Mouse (Mus musculus) heart, adult 2 months (tissue): ENCODE measurements around the gene Zfp689. TPM values are rescaled to one million over a fixed set of nuclear protein-coding genes. Genes with fewer than 3 reads are reported as not detected.
"Not testable (repeated sequence)": the region's sequence is repeated elsewhere in the genome, so short reads cannot be mapped to it uniquely, and the experiment has no call there.

Source experiments
- DNase-seq, 2 experiments: peaks; one replicate each; pipeline ENCODE4 v3.0.0; 2021
- H3K27ac ChIP-seq: fragments of 200-600 bp; 2 replicates; pipeline ENCODE4 v1.8.1; 2022
- H3K27me3 ChIP-seq: fragments of 200-500 bp; 2 replicates; pipeline ENCODE4 v1.6.1; 2012; ENCODE audit warnings: mild to moderate bottlenecking, low read length, inconsistent platforms, mixed read lengths; ENCODE audit not compliant: control insufficient read depth, insufficient read depth
- H3K36me3 ChIP-seq: fragments of 200-500 bp; 2 replicates; pipeline ENCODE4 v1.6.1; 2012; ENCODE audit warnings: low read length, inconsistent platforms; ENCODE audit not compliant: control insufficient read depth, insufficient read depth
- H3K4me1 ChIP-seq: fragments of 200-500 bp; 2 replicates; pipeline ENCODE4 v1.6.1; 2011; ENCODE audit warnings: low read length; ENCODE audit not compliant: control insufficient read depth, insufficient read depth
- H3K4me3 ChIP-seq: fragments of 200-600 bp; 2 replicates; pipeline ENCODE4 v1.8.1; 2022
- H3K79me2 ChIP-seq: fragments of 200-500 bp; replicated peaks from 2 replicates; pipeline ENCODE4 v1.6.1; 2012; ENCODE audit warnings: mild to moderate bottlenecking, inconsistent platforms, low read length, moderate library complexity, mixed read lengths; ENCODE audit not compliant: control insufficient read depth, insufficient read depth
- H3K9ac ChIP-seq: fragments of 200-500 bp; 2 replicates; pipeline ENCODE4 v1.6.1; 2012; ENCODE audit warnings: low read depth, mild to moderate bottlenecking, control low read depth, inconsistent platforms, low read length, mixed read lengths
- CTCF ChIP-seq: fragments of 200-600 bp; IDR thresholded peaks from 2 replicates; pipeline ENCODE4 v1.8.1; 2022; ENCODE audit warnings: antibody characterized with exemption, mild to moderate bottlenecking, moderate library complexity
- EP300 ChIP-seq: fragments of 200-500 bp; IDR thresholded peaks from 2 replicates; pipeline ENCODE4 v1.6.1; 2011; ENCODE audit warnings: low read depth, low read length, control low read depth; ENCODE audit not compliant: insufficient read depth
- POLR2A ChIP-seq: fragments of 200-500 bp; IDR thresholded peaks from 2 replicates; pipeline ENCODE4 v1.6.1; 2011; ENCODE audit warnings: mild to moderate bottlenecking, low read depth, low read length, control low read depth; ENCODE audit not compliant: insufficient read depth
- WGBS: fragments of 180-500 bp; shearing (Covaris S2); methylation state at CpG from one replicate; pipeline ENCODE4 v1.1.7; 2018; 5-methylcytosine and 5-hydroxymethylcytosine counted together
- intact Hi-C: fragments of 180-260 bp; cut with DNase I; formaldehyde crosslinking; loops from one replicate; pipeline ENCODE4 v1.15.1; 2025
- polyA plus RNA-seq: library from polyadenylated mRNA; depleted of rRNA; stranded (reverse); fragments of >200 nt; gene quantifications from 2 replicates; pipeline ENCODE4 v1.2.3, GENCODE M21; 2012
- total RNA-seq, 2 experiments: library from RNA; stranded (reverse); gene quantifications; 2 replicates each; pipeline ENCODE4 v1.2.3; 2021

The Zfp689 gene
- total and polyA plus RNA-seq, 3 experiments: 0.93 to 2.0 (median 1.5) TPM

GRCm38 (mm10) chr7:127422247-127422646 lies 26.7 kb downstream of the Zfp689 start:
- DNase-seq: no peak
- intact Hi-C loops: loop anchor here (2.0 kb wide), 2 partner anchors 25 to 49 kb away; no protein-coding TSS in a partner anchor
- 1% methylated on average over 15 of the region's 15 CpGs for WGBS

DNA sequence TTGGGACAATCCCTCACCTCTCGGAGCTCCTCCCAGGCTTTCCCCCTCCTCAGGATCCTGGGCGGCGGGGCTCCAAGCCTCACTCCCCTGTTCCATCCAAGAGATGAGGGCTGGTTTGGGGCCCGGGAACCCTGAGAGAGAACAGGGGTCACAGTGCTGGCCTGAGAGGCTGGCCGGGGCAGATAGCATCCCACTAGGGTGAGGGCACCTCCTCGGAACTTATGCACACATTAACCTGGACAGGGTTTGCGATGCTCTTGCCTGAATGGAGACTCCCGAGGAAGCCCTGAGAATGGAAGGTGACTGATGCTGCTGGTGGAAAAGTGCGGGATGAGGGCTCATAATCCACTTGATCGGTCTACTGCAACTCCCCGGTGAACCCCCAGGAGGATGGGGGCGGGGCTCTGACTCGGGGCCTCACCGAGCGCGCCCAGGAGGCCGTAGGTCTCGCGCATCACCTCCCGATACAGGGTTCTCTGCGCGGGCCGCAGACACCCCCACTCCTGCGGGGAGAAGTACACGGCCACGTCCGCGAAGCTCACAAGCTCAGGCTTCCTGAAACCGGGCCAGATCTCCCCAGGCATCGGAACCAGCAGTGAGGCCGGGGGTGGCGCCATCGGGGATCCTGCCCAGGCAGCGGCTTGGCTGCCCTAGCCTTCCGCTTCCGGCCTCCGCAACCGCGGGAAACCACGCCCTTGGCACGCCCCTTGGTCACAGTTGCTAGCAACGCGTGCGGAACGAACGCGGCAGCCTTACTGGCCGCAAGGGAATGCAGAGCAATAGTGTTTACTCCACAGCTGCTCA lies 27.4 kb downstream of the Zfp689 start, which contains the start of gene Zfp688:
TSS of gene Zfp688 (minus strand) at position 681 of the 804 bp plus-strand sequence.
- no peaks in the 10 kb centered on the region for H3K36me3 ChIP-seq
- H3K27me3 ChIP-seq: no peaks in the 10 kb centered on the region
- H3K4me1 ChIP-seq: peaks cover 6% of the 10 kb centered on the region
- DNase-seq: peak; percentile 97 to 98
- peak within 1 kb of the TSS; percentile 87 for H3K27ac ChIP-seq
- peak within 1 kb of the TSS; percentile 83 for H3K4me3 ChIP-seq
- H3K79me2 ChIP-seq: no peaks in the 10 kb centered on the region
- WGBS: 2% methylated on average over 48 of the region's 48 CpGs
- TF ChIP-seq CTCF: peak; percentile 47
- TF ChIP-seq EP300: peak; percentile 84
- peak; percentile 87 for TF ChIP-seq POLR2A
- peak within 1 kb of the TSS; percentile 73 for H3K9ac ChIP-seq
- intact Hi-C loops: loop anchor here (2.0 kb wide), 2 partner anchors 25 to 49 kb away; no protein-coding TSS in a partner anchor

More at GRCm38 (mm10) chr7:127422247-127422646, 26.7 kb downstream of the Zfp689 start:
- no peak for TF ChIP-seq CTCF
- no peak for TF ChIP-seq EP300
- Histone ChIP-seq H3K9ac (no peak overlapping the region), H3K4me1 (peaks cover 6% of the 10 kb centered on the region), H3K4me3 (peak overlapping the region; percentile 83), H3K27ac (peak overlapping the region; percentile 87; the same call in 1 of the 2 replicates), H3K36me3 (no peaks in the 10 kb centered on the region), H3K79me2 (no peaks in the 10 kb centered on the region), H3K27me3 (no peaks in the 10 kb centered on the region)

GRCm38 (mm10) chr7:127411418-127411817 lies 37.5 kb downstream of the Zfp689 start:
- no peak overlapping the region for H3K9ac ChIP-seq
- 56% methylated on average over 2 of the region's 2 CpGs for WGBS
- DNase-seq: no peak
- TF ChIP-seq EP300 (no peak), CTCF (no peak), POLR2A (no peak)
- H3K27ac ChIP-seq: no peak overlapping the region
- H3K79me2 ChIP-seq: no peaks in the 10 kb centered on the region
- intact Hi-C loops: no loop called here
- no peaks in the 10 kb centered on the region for H3K36me3 ChIP-seq
- no peaks in the 10 kb centered on the region for H3K27me3 ChIP-seq
- H3K4me3 ChIP-seq: no peak overlapping the region
- peaks cover 2% of the 10 kb centered on the region for H3K4me1 ChIP-seq

DNA sequence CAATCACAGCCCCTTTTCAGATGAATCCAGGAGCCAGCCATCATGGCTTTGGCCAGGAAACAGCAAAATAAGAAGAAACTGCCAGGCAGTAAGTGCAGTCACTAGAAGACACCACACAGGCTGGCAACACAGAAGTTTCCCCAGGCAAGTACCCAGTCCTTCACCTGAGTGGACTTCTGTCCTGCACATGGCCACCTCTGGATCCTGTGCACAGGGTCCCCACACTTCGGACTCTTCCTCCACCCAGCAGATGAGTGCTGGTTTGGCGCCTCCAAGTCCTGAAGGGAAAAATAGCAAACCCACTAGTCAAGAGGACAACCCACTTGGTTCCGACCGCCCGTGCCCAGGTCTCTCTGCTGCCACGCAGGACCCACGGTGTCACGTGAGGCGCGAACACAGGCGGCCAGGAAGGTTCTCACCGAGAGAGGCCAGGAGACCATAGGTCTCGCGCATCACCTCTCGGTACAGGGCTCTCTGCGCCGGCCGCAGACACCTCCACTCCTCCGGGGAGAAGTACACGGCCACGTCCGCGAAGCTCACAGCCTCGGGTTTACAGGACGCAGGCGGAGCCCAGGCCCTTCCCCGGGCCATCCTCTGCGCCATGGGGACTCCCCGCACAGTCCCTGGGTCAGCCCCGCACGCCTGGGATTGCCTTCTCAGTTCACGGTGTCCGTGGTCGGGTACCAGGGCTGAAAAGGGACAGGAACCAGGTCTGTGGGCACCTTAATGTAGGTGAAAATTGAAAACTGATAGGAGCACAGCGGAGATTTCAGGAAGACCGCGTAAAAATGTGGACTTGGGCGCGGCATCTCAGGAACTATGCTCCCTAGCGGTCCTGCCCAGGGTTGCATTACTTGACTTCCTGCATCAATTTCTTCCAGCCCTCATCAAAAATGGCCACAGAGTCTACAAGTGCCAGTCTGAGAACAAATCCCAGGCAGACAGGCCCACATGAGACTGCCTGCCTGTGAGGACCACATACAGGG lies 42.7 kb downstream of the Zfp689 start, which contains the start of gene Zfp764:
TSS of gene Zfp764 (minus strand) at position 821 of the 986 bp plus-strand sequence.
- H3K79me2 ChIP-seq, H3K36me3 ChIP-seq, H3K27me3 ChIP-seq, H3K4me1 ChIP-seq: not testable (repeated sequence)
- Histone ChIP-seq H3K4me3 (peak within 1 kb of the TSS; percentile 77), H3K9ac (peak within 1 kb of the TSS; percentile 93), H3K27ac (peak within 1 kb of the TSS; percentile 92)
- WGBS: 3% methylated on average over 40 of the region's 40 CpGs
- intact Hi-C loops: loop anchor here (2.0 to 5.0 kb wide), 3 partner anchors 13 to 44 kb away; partner anchors contain the start of genes E430018J23Rik and Zfp689
- TF ChIP-seq EP300 (peak; percentile 64; the same call in 1 of the 2 replicates), CTCF (peak; percentile 93), POLR2A (peak; percentile 84)
- DNase-seq: peak; percentile 86 to 90

DNA sequence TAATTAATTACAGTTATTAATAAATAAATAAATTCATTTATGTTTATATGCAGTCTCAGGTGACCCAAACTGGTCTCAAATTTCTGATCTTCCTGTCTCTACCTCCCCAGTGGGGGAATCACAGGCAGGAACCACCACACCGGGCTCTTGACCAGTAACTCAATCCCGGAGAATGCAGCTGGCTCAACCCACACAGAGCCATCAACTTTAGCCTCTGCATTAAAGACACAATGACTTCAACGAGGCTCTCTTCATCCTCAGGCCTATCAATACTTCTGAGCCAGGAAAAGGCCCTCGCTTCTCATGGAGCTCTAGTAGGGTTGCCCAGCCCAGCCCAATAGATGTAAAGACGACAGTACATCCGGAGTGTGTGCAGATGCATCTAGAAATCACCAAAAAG lies 44.9 kb downstream of the Zfp689 start:
- H3K9ac ChIP-seq, DNase-seq, H3K79me2 ChIP-seq, H3K36me3 ChIP-seq, H3K4me1 ChIP-seq, H3K4me3 ChIP-seq, H3K27me3 ChIP-seq, intact Hi-C loops, H3K27ac ChIP-seq: not testable (repeated sequence)
- WGBS: 98% methylated on average over 6 of the region's 6 CpGs

DNA sequence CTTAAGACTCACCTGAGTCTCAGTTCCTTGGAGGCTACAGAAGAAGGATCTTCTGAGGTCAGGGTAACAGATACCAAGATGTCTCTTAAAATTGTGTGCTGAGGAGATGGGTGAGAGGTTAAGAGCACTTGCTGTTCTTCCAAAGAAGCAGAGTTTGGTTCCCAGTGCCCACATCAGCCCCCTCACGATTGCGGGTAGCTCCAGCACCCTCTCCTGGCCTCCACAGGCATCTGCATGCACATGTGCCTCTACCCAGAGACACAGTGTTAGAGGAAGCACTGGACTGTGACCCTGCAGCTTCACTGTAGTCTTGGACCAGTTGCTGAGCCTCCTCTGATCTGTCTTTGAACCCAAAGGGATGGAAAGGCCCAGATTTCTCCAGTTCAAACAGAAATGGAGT lies 46.0 kb downstream of the Zfp689 start:
- H3K36me3 ChIP-seq: no peaks in the 10 kb centered on the region
- peaks cover 2% of the 10 kb centered on the region for H3K4me1 ChIP-seq
- no peak overlapping the region for H3K27ac ChIP-seq
- no peak for DNase-seq
- TF ChIP-seq EP300 (no peak), CTCF (0 out of 2 replicates have a peak, but pooled peaks have one; percentile 5), POLR2A (no peak)
- WGBS: 58% methylated on average over 2 of the region's 2 CpGs
- H3K4me3 ChIP-seq: no peak overlapping the region
- no peaks in the 10 kb centered on the region for H3K79me2 ChIP-seq
- H3K9ac ChIP-seq: no peak overlapping the region
- H3K27me3 ChIP-seq: no peaks in the 10 kb centered on the region
- intact Hi-C loops: no loop called here
